Mouse (Mus musculus) cerebellum, adult 9-10 months (tissue): ENCODE results near the gene Ccdc182.

ENCODE experiments used
- DNase-seq: peaks from one replicate; pipeline ENCODE4 v3.0.0; 2022

Gene Ccdc182

DNA sequence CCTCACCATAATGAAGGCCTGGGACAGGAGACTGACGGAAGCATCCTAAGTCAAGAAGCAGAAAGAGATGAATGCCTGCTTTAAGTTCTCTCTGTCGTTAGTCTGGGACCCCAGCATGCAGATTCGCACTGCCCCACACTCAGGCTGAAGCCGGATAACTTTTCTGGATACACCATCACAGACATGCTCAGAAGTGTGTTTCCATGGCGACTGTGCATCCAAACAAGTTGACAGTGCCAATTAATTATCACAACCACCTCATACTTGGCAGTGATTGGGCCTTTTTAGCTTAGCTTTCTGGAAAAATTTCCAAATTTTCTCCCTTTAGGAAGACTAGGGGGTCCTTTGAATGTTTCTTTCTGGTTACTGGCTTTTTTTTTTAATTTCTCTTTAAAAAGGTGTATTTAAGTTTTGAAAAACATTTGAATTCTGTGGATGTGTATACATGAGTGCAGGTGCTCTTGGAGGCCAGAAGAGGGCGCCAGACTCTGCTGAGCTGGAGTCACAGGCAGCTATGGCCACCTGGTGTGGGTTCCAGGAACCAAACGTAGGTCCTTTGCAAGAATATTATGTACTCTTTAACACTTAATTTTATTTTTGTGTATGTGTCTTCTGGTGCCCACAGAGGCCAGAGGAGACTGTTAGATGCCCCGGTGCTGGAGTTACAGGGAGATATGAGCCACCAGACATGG, 12.3 kb upstream of the Ccdc182 start:
- DNase-seq: no peak

DNA sequence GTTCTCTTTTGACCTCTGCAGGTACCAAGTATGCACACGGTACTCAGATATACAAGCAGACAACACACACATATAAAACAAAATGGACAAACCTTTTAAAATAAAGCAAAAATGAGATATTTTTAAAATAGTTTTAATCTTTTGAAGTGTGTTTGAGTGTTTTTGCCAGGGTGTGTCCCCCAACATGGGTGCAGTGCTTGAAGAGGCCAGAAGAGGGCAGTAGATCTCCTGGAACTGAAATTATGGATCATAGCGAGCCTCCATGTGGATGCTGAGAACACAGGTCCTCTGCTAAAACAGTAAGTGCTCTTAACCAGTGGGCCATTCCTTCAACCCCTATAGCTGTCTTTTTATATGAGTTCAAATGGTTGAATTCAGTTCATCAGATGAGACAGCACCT, 11.3 kb upstream of the Ccdc182 start:
- no peak for DNase-seq

DNA sequence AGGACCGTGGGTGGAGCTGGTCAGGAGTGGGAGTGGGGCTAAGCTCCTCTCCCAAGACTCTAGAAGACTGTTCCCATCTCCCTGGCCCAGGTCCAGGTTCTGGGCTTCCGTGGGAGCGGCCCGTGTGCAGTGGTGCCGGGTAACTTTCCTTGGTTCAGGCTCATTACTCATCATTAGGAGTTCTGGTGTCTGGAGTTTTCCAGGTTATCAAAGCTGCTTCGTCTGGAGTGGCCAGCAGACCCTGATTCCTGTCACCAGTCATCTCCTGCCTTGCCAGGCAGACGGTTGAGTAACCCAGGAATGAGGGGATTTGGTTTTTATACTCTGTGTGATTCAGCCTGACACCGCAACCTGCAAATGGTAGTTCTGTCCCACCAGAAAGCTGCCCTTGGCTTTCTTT, 7.8 kb upstream of the Ccdc182 start:
- DNase-seq: no peak

GRCm38 (mm10) chr11:88288400-88288799, 5.5 kb upstream of the Ccdc182 start:
- peak; percentile 33 for DNase-seq

- no peak for DNase-seq
Observed at GRCm38 (mm10) chr11:88288805-88289340, 5.0 kb upstream of the Ccdc182 start.

GRCm38 (mm10) chr11:88291245-88291644, 2.6 kb upstream of the Ccdc182 start:
- no peak for DNase-seq

GRCm38 (mm10) chr11:88291688-88292087, 2.2 kb upstream of the Ccdc182 start:
- DNase-seq: peak; percentile 29

GRCm38 (mm10) chr11:88294394-88294710, 494 bp downstream of the Ccdc182 start:
- DNase-seq: no peak

DNA sequence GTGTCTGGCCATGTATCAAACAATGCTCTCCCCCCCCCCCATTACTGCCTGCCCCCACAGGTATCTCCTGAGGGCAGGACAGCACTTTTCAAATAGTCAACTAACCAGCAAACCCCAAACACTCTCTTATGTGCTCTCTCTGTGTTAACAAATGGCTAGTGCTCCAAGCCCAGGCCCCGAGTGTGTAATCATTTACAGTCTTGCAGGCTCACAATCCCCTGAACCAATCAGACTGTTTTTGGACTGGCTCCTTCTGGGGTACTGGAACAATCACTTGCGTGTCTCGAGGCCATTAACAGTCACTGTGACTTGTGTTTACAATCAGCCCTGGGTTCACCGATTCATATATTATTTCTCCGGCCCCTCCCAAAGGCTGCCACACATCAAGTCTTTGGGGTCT, 1.4 kb downstream of the Ccdc182 start:
- no peak for DNase-seq

GRCm38 (mm10) chr11:88297526-88297925, 3.7 kb downstream of the Ccdc182 start:
- no peak for DNase-seq

DNA sequence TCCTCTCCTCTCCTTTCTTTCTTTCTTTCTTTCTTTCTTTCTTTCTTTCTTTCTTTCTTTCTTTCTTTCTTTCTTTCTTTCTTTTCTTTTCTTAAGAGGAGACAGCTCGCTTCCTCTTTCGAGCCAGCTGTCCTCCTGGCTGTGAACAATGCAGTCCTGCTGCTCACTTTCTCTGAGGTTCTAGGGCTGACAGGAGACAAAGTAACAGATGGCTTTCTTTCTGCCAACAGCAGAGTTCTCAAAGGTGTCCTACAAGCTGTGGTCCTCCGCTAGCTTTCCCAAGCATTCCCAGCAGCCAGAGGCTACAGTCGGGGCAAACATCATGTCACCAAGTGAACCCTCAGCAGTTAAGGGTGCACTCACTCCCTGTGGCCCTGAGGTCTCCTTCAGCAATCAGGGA, 5.5 kb downstream of the Ccdc182 start:
- peak; percentile 32 for DNase-seq

- no peak for DNase-seq
Observed at GRCm38 (mm10) chr11:88301619-88302018, 7.8 kb downstream of the Ccdc182 start.

- no peak for DNase-seq
Observed at GRCm38 (mm10) chr11:88305759-88306158, 11.9 kb downstream of the Ccdc182 start.

DNA sequence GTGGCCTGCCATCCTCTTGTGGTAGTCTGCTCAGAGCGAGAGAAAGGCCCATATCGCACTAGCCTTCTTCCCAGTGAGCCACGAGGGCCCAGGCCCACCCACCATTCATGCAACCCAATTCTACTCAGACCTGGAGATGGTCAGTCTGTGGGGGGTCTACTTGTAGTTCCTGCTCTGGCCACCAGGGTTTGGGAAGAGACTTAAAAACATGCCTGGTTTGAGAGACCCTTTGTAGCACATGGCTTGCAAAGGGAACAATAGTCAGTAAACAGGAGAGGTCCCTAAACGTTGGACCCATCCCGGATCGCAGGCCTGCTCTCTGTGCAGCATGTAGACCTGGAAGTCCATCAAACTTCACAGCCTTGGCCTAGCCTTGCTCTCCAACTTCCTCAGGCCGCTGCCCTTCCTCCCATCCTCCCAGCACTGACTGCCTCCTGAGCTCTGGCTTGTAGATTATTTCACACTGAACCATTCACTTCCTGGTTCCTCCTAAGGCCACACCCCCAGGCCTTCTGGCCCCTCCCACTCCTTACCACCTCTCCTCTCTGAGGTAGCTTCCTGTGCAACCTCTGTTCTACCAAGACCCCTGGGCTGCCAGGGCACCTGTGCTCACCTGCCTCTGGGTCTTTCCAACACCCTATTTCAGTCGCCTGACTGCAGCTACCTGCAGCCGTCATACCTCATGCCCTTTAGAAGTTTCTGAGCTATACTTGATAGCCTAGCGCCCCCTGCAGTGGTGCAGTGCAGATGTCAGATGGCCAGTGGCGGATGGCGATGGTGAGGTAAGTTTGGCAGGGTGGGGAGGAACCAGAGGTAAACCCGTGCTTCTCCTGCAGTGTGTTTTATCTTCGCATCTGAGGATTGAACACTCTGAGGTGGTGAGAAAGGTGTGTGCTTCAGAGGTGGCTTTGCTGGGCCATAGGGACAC, 14.0 kb downstream of the Ccdc182 start:
- no peak for DNase-seq

DNA sequence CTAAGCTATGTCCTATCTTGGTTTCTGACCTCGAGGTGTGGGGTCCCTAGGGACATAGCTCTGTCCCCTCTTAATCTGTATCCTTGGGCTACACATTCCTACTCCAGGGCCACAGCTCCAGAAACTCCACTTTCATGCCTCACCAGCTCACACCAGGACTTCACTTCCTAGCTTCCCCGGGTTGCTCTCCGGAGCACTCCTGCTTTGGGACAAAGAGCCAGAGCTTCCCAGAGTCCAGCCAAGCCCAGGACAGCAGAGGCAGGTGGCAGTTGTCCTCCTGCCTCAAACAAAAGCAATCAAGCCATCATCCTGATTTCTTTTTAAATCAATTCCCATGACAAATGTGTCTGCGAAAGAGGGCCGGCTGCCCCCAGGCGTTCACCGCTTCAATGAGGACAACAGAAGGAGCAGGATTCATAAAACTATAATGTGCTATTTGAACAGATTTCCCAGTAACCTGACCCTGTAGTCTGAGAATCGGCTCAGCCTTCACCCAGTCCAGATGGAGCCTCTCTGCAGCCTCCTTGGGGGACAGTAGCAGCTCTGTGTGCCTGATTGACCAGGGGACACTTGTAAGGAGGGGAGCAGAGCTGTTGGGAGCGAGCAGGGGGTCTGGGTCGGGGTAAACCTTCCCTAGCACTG, 15.3 kb downstream of the Ccdc182 start:
- DNase-seq: no peak

- peak; percentile 41 for DNase-seq
Observed at GRCm38 (mm10) chr11:88310773-88311172, 16.9 kb downstream of the Ccdc182 start.

- no peak for DNase-seq
Observed at GRCm38 (mm10) chr11:88311606-88312005, 17.7 kb downstream of the Ccdc182 start.

GRCm38 (mm10) chr11:88313512-88313911, 19.7 kb downstream of the Ccdc182 start:
- no peak for DNase-seq

GRCm38 (mm10) chr11:88314471-88314870, 20.6 kb downstream of the Ccdc182 start:
- no peak for DNase-seq

DNA sequence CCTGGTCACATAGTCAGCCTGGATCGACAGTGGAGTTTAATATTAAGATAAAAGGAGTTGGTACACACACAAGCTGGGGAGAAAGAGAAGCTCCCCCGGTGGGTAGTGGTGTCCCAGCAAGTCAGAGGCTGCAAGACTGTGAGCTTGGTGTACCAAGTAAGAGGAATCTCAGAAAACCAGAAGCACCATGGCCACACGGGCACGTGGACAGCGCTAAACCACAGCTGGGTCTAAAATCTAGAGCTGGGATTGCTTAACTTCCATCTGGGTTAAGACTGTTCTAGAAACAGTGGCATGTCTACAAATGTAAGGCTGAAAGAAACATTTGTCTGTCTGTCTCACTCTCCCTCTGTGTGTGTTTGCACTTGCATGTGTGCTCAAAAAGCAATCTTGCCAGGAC, 21.5 kb downstream of the Ccdc182 start:
- DNase-seq: no peak

DNA sequence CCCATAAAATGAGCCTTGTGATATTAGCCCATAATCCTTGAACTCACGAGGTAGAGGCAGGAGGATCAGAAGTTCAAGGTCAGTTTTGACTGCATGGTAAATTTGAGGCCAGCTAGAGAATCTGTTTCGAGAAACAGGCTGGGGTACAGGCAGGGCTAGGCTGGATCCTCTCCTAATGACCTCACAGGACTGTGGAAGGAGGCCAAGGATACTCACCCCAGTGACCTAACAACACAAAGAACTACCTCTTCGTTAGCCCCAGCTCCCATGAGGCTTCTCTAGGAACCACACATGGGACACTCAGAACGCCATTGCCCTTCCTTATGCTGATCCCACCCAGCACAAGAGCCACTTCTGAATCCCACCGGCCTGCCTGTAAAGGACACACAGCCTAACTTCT, 25.0 kb downstream of the Ccdc182 start:
- DNase-seq: no peak

DNA sequence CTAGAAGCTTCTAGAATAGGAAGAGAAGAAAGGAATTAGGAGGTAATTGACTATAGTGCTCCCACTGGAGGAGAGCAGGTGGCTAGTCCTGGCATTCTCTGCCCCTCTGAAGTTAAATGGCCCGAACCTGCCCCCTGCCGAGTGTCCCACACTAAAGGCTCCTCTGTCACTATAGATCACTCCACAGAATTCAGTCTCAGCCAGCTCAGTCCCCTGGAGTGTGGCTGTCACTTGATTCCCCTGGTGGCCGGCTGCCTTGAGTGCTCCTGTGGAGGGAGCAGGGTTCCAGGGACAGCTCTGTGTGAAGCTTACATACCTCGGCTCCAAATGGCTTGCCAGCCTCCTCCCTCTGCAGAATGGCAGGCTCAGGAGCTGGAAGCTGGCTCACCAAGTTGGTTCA, 33.2 kb downstream of the Ccdc182 start:
- no peak for DNase-seq

GRCm38 (mm10) chr11:88328813-88329595, 35.1 kb downstream of the Ccdc182 start:
- DNase-seq: no peak
